Mouse (Mus musculus) left cerebral cortex, adult 2 months (tissue): ENCODE measurements around the gene Gldc. TPM values are rescaled to one million over a fixed set of nuclear protein-coding genes. Genes with fewer than 3 reads are reported as not detected.

Experiments used
- DNase-seq, 2 experiments: peaks; one replicate each; pipeline ENCODE4 v3.0.0; 2021 to 2022; ENCODE audit warnings: low spot score in 2 of 2, mixed read lengths in 1 of 2; ENCODE audit errors: extremely low spot score in 1 of 2
- H3K27ac ChIP-seq: fragments of 200-600 bp; 2 replicates; pipeline ENCODE4 v1.8.1; 2022
- H3K4me3 ChIP-seq: fragments of 200-600 bp; 2 replicates; pipeline ENCODE4 v1.8.1; 2022
- CTCF ChIP-seq: fragments of 200-600 bp; IDR thresholded peaks from 2 replicates; pipeline ENCODE4 v1.8.1; 2022; ENCODE audit warnings: antibody characterized with exemption, mild to moderate bottlenecking, moderate library complexity
- intact Hi-C: fragments of 180-260 bp; cut with DNase I; formaldehyde crosslinking; loops from one replicate; pipeline ENCODE4 v1.15.1; 2025
- total RNA-seq, 2 experiments: library from RNA; stranded (reverse); gene quantifications; 2 replicates each; pipeline ENCODE4 v1.2.3; 2021

Gene Gldc
- total RNA-seq, 2 experiments from 2014 or later = 22.4 to 23.5 TPM

GRCm38 (mm10) chr19:30153729-30154128 is 21.5 kb downstream of the Gldc start:
- intact Hi-C loops = loop anchor here (1.0 kb wide), 1 partner anchor 52 kb away; no protein-coding TSS in a partner anchor
- no peak for TF ChIP-seq CTCF
- Histone ChIP-seq H3K27ac (no peak overlapping the region), H3K4me3 (no peak overlapping the region)
- DNase-seq = no peak

DNA sequence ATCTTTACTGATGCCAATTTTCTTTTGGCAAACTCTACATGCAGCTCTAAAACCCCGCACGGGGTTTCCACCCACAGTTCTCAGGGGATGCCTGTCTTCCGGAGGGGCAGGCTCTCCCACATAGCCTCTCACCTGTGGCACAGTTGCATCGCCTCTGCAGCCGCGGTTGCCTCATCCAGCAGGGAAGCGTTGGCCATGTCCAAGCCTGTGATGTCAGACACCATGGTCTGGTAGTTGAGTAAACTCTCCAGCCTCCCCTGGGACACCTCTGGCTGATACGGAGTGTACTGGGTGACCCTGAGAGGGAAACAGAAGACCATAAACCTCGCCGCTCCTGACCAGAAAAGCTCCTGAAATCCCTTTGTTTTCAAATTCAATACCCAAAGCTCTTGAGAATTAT is 23.9 kb downstream of the Gldc start:
- intact Hi-C loops = no loop called here
- no peak for DNase-seq
- no peak overlapping the region for H3K4me3 ChIP-seq
- TF ChIP-seq CTCF = no peak
- H3K27ac ChIP-seq = no peak overlapping the region

- intact Hi-C loops = no loop called here
- H3K27ac ChIP-seq = no peak overlapping the region
- H3K4me3 ChIP-seq = no peak overlapping the region
- DNase-seq = no peak
- TF ChIP-seq CTCF = no peak
Measured at GRCm38 (mm10) chr19:30149238-30149805, 25.9 kb downstream of the Gldc start.

- no peak for TF ChIP-seq CTCF
- no peak for DNase-seq
- intact Hi-C loops = loop anchor here (2.0 kb wide), 1 partner anchor 57 kb away; no protein-coding TSS in a partner anchor
- Histone ChIP-seq H3K4me3 (no peak overlapping the region), H3K27ac (no peak overlapping the region)
Measured at GRCm38 (mm10) chr19:30147306-30147705, 27.9 kb downstream of the Gldc start.

- no peak for TF ChIP-seq CTCF
- intact Hi-C loops = loop anchor here (2.0 kb wide), 1 partner anchor 58 kb away; no protein-coding TSS in a partner anchor
- Histone ChIP-seq H3K27ac (no peak overlapping the region), H3K4me3 (no peak overlapping the region)
- no peak for DNase-seq
Measured at GRCm38 (mm10) chr19:30146761-30147160, 28.5 kb downstream of the Gldc start.

DNA sequence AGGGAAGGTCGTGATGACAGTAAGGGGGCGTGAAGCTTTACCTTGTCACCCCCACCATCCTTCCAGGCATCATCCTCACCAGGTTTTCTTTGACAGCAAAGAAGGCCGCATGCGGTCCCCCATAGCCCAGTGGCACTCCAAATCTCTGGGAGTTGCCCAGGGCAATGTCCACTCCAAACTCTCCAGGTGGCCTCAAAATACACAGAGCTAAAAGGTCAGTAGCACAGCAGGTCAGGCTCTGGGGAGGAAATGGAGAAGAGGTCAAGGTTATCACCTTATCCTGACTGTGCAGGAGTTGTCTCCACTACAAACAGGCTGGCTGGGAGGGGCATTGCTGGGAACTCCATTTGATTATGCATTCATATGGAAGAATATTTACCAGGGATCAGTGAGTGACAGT is 30.1 kb downstream of the Gldc start:
- intact Hi-C loops = no loop called here
- TF ChIP-seq CTCF = no peak
- DNase-seq = no peak
- Histone ChIP-seq H3K27ac (no peak overlapping the region), H3K4me3 (no peak overlapping the region)

- DNase-seq = no peak
- Histone ChIP-seq H3K27ac (no peak overlapping the region), H3K4me3 (no peak overlapping the region)
- no peak for TF ChIP-seq CTCF
- intact Hi-C loops = no loop called here
Measured at GRCm38 (mm10) chr19:30136308-30136707, 38.9 kb downstream of the Gldc start.

GRCm38 (mm10) chr19:30128177-30128576 is 47.1 kb downstream of the Gldc start:
- no peak for DNase-seq
- peak; percentile 46 for TF ChIP-seq CTCF
- Histone ChIP-seq H3K4me3 (no peak overlapping the region), H3K27ac (no peak overlapping the region)
- intact Hi-C loops = loop anchor here (5.0 kb wide), 2 partner anchors 306 to 446 kb away; no protein-coding TSS in a partner anchor

DNA sequence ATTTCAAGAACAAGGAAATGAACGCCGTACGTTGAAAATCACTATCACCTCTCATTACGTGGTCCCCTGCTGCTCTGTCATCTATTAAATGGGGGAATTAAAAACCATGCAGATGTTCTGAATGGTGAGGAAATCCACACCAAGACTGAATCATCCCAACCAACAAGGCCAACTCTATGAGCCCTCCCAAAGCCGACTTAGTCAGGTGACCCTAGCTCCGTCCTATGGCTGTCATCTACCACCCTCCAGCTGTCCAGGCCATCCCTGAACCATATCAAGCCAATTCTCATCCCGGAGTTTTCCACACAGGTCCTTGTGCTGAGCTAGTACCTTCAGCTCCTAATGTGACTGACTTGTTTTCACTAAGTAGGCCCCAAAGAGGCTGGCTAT is 49.6 kb downstream of the Gldc start:
- intact Hi-C loops = loop anchor here (5.0 kb wide), 2 partner anchors 303 to 443 kb away; no protein-coding TSS in a partner anchor
- H3K4me3 ChIP-seq = no peak overlapping the region
- TF ChIP-seq CTCF = no peak
- H3K27ac ChIP-seq = no peak overlapping the region
- no peak for DNase-seq

DNA sequence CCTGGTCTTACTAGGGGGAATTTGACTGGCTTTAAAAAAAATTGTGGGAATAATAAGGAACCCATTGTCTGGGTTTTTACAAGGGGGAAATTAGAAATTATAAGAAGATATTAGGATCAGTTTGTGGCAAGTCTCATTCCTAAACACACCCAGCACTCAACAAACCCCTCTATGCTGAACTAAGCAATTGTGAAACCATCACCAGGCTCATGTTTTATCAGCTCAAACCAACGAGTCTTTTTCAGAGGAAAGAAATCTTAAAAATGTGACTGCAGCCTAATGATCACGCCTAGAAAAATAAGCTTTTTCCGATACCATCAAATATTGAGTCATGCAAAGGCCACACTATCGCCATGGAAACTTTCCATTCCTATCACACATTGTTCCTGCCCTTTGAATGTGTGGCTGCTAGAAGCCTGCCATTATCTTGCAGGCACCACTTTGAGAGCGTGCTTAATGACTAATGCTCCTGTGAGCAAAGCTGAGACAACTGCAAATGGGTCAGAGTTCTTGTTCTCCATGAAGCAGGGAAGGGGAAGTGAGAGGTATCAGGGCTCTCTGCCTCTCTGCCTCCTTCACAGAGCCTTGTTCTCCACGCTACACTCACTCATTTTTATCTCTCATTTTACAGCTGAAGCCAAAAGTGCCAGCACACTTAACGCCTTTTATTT is 50.1 kb downstream of the Gldc start:
- no peak for TF ChIP-seq CTCF

GRCm38 (mm10) chr19:30118344-30119312 is 56.6 kb downstream of the Gldc start:
- intact Hi-C loops = loop anchor here (5.0 kb wide), 1 partner anchor 311 kb away; the partner anchor contains the start of gene 9930021J03Rik
- TF ChIP-seq CTCF = no peak
- H3K27ac ChIP-seq = peak overlapping the region; percentile 74
- H3K4me3 ChIP-seq = no peak overlapping the region
- DNase-seq = peak in 1 of 2 experiments; percentile 51

More for the DNA sequence above, 50.1 kb downstream of the Gldc start:
- H3K4me3 ChIP-seq = no peak overlapping the region
- DNase-seq = no peak
- no peak overlapping the region for H3K27ac ChIP-seq
- intact Hi-C loops = loop anchor here (5.0 kb wide), 3 partner anchors 93 to 443 kb away; partner anchors contain the start of gene Uhrf2
